Mouse (Mus musculus) gastrocnemius, postnatal 36 days (tissue): Measurements from ENCODE around the gene Sec16a. TPM values are rescaled to one million over a fixed set of nuclear protein-coding genes. Genes with fewer than 3 reads are reported as not detected.
"Not testable (repeated sequence)": the region's sequence is repeated elsewhere in the genome, so short reads cannot be mapped to it uniquely, and the experiment has no call there.

Experiments used
- DNase-seq, 2 experiments: peaks; one replicate each; pipeline ENCODE4 v3.0.0; 2022
- intact Hi-C: fragments of 180-260 bp; cut with DNase I; formaldehyde crosslinking; loops from one replicate; pipeline ENCODE4 v1.15.1; 2025
- total RNA-seq, 2 experiments: library from RNA; stranded (reverse); gene quantifications; 2 replicates each; pipeline ENCODE4 v1.2.3; 2021

The Sec16a gene
- total RNA-seq, 2 experiments from 2014 or later = 21.0 to 23.9 TPM

- no peak for DNase-seq
- intact Hi-C loops = no loop called here
These were observed 44.0 kb downstream of the Sec16a start for GRCm38 (mm10) chr2:26401023-26401422.

GRCm38 (mm10) chr2:26400296-26400695 is 44.7 kb downstream of the Sec16a start:
- intact Hi-C loops = no loop called here

DNA sequence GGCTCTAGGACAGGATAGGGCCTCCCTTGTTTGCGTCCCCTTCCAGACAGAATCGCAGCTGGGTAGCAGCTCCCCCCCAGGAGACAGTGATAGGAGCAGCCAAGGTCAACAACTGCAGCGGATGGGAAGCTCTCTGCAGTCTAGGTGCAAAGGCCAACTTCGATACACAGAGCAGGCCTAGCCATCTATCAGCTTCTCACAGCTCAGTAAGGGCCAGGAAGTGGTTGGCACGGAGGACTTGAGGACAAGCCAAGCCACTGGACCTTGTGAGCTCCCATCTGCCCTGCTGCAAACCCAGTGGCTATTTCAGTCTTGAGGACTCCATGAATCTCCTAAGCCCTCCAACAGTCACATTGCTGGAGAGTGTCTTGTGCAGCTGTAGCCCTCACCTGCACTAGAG is 45.4 kb downstream of the Sec16a start:
- intact Hi-C loops = no loop called here
- no peak for DNase-seq

More at GRCm38 (mm10) chr2:26400296-26400695, 44.7 kb downstream of the Sec16a start:
- no peak for DNase-seq

DNA sequence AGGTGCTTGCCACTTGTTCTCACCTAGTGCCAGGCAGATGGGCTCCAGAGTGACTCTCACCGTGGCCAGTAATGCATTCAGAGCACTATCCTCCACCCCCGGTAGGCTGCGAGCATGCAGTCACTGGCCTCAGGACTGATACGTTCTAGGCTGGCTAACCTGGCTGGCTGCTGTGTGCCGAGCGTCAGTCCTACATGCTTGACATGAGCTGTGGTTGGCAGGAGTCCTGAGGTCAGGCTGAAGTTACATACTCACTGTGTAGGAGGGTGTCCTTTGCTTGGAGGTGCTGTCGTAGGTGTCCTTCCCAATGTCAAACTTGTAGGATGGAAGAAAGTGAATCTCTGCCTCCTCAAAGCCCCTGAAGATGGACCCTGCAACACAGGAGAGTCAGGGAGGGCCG is 46.0 kb downstream of the Sec16a start:
- intact Hi-C loops = no loop called here
- DNase-seq = no peak

DNA sequence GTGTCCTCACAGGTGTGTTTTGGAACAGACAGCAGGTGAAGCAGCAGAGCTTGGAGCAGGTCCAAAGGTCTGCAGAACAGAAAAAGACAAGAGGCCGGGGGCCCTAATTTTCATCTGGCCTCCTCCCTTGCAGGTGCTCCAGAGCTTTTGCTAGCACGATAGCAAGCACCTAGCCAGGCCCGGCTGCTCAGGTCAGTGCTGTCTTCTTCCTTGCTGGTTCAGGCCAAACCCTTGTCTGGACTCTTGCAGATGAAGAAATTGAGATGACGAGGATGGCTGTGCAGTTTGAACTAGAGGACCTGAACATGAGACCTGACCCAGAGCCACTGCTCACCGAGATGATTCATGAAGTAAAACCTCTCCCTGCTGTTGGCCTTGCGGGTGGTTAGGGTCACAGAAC is 53.4 kb downstream of the Sec16a start:
- intact Hi-C loops = no loop called here
- DNase-seq = no peak

DNA sequence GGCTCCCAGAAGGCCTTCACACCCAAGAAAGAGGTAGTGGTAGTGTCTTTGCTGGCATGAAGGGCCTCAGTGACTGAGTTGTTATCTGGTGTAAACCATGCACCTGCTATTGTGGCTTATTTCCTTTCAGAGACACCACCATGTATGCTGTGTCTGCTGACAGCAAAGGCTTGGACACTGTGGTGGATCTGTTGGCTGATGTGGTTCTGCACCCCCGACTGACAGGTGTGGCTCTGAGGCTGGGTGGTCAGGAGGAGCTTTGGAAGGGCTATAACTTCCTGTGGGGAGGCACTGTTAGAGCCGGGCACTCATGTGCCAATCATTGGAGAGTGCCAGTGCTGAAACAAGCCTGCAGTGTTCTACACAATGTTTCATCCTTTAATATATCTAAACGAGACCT is 54.1 kb downstream of the Sec16a start:
- intact Hi-C loops = no loop called here
- no peak for DNase-seq

DNA sequence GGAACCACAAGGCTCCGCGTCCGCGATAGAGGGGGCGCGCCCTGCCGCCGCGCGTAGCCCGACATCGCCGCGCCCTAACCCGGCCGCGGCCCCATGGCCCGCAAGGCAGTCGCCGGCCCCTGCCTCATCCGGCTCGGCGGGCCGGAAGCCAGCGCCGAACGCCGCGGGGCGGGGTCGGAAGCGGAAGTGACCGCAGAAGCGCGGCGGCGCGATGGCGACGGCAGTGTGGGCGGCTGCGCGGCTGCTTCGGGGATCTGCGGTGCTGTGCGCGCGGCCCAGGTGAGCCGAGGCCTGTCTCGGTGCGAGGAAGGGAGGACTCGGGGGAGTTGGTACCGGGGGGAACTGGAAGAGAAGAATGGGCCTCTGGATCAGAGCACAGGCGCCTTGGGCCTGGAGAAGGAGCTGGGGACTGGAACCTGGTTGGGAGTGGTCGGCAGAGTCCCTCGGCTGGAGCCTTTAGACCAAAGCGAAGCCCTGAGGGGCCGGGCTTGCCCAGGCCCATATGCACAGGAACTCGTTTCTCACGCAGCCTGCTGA is 55.8 kb downstream of the Sec16a start, which contains the start of the genes Entr1 and Pmpca:
TSS of gene Entr1 (minus strand) at position 163 of the 537 bp plus-strand sequence.
TSS of gene Pmpca (plus strand) at position 186 of the 537 bp plus-strand sequence.
- intact Hi-C loops = no loop called here
- peak; percentile 73 to 75 for DNase-seq

- no peak for DNase-seq
- intact Hi-C loops = no loop called here
These were observed 56.3 kb downstream of the Sec16a start for GRCm38 (mm10) chr2:26388682-26389153.

DNA sequence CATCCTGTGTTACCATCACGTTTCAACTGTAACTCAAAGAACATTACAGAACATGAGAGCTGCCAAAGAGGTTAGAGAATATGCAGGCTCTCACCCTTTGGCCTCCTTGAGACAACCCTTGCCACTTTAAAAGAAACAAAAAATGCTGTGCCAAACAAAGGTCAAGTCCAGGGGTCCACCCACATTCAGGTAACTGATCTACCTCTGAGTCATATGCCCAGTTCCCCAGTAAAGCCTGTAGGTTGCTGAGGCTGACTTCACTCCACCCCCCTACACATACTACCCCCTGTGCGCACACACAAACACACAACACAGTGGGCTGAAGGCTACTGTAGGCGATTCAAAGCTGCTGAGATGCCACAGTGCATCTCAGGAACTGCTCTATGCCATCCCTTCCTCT is 57.3 kb downstream of the Sec16a start:
- no peak for DNase-seq
- intact Hi-C loops = no loop called here

DNA sequence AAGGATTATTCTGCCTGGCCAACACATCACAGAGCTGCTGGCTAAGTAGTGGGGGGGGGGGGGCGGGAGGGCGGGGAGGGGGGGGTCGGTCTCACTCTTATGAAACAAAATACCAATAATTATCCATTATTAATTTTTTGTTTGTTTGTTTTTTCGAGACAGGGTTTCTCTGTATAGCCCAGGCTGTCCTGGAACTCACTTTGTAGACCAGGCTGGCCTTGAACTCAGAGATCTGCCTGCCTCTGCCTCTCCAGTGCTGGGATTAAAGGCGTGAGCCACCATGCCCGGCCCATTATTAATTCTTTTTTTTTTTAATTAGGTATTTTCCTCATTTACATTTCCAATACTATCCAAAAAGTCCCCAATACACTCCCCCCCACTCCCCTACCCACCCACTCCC is 64.1 kb downstream of the Sec16a start:
- intact Hi-C loops = not testable (repeated sequence)

DNA sequence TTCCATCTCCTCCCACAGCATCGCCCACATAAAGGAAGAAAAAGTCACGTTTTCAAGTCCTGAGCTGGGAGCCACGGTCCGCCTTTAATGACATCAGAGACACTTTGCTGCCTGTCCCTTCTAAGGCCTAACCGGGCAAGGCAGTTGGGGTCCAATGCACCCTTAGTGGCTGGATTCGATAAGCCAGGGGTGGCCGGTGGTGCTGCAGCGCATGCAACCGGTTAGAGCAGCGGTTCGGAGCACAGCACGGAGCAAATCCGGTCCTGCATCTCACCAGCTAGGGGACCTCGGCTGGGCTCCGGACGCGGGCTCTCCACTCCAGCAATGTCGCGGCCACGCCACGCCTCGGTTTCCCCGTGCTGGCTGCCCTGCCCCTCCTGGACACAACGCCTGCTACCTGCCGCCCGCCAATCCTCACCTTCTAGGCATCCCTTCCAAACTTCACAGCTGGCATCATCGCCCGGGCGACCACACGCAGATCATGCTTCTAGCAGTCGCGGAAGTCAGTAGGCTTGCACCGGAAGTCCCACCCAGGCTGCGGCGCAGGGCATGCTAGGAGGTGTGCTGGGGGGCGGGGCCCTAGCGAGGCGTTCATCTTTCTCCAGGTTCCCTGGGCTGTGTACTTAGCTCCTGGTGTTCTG is 64.8 kb downstream of the Sec16a start, which contains the start of gene Snapc4:
TSS of gene Snapc4 (minus strand) at position 523 of the 641 bp plus-strand sequence.
- intact Hi-C loops = no loop called here
- peak; percentile 64 to 67 for DNase-seq

More for the DNA sequence above, 64.1 kb downstream of the Sec16a start:
- DNase-seq = not testable (repeated sequence)

GRCm38 (mm10) chr2:26372396-26372795 is 72.6 kb downstream of the Sec16a start:
- DNase-seq = no peak
- intact Hi-C loops = no loop called here

GRCm38 (mm10) chr2:26368572-26368971 is 76.4 kb downstream of the Sec16a start:
- intact Hi-C loops = no loop called here
- DNase-seq = no peak

GRCm38 (mm10) chr2:26367911-26368310 is 77.1 kb downstream of the Sec16a start:
- DNase-seq = no peak
- intact Hi-C loops = no loop called here

DNA sequence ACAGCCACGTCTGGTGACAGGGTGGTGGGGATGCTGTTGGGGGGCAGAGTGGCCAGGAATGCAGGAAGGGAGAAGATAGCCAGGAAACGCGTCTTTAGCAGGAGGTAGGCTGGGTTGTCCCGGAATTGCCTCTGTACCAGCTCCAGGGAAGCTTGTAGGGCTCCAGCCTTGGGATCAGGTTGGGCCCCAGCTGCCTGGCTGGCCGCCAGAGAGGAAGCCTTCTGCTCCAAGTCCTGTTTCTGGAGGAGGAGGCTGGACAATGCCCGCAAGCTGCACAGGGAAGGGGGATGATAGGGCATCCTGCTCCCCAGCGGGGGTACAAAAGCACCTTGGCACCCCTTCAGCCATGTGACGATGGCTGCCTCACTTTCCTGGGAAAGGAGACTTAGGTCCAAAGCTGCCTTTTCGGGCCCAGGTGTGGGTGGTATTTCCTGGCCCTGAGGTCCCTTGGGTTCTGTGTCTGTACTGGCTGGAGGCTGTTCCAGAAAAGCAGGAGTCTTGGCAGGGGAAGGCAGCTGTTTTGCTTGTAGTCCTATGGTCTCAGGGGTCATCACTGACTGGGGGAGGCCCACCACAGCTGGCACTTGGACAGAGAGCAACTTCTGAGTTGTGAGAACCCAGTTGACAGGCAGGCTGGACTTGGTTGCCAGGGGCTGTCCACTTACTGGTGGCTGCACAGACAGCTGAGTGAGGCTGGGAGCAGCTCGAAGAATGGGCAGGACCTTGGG is 80.1 kb downstream of the Sec16a start:
- intact Hi-C loops = no loop called here
- DNase-seq = peak; percentile 79 to 80

DNA sequence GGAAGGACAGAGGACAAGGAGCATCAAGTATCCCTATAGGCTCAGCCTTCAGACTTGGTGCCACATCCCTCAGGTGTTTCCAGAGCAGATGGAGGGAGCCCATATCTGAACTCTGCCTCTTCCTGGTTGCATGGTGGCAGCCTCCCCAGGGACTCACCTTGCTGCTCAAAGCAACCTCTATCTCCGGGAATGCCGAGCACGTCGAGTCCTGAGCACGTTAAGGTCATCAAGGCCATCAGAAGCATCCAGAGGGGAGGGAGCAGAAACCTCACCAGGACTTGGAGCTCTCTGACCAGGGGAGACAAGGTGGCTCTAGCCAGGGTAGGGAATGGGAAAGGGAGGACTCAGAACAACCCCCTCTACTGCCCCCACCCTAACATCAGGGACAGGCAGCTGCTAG is 81.5 kb downstream of the Sec16a start:
- no peak for DNase-seq
- intact Hi-C loops = no loop called here

- intact Hi-C loops = no loop called here
- DNase-seq = no peak
These were observed 82.0 kb downstream of the Sec16a start for GRCm38 (mm10) chr2:26362991-26363390.

- intact Hi-C loops = no loop called here
These were observed 84.2 kb downstream of the Sec16a start, which contains the start of gene Card9 for GRCm38 (mm10) chr2:26360772-26361171. TSS of gene Card9 (minus strand) at chr2:26360918.

GRCm38 (mm10) chr2:26359983-26360382 is 85.0 kb downstream of the Sec16a start:
- intact Hi-C loops = no loop called here
- DNase-seq = no peak

More at GRCm38 (mm10) chr2:26360772-26361171, 84.2 kb downstream of the Sec16a start, which contains the start of gene Card9:
- no peak for DNase-seq
